Mouse (Mus musculus) embryonic facial prominence, embryonic 14.5 days (tissue): Measurements from ENCODE around the gene Gng10. TPM values are rescaled to one million over a fixed set of nuclear protein-coding genes. Genes with fewer than 3 reads are reported as not detected.

Experiments
- ATAC-seq: fragments of 200-750 bp; cut with Nextera tagmentation; 2 replicates; pipeline ENCODE4 v1.8.0; 2017; ENCODE audit warnings: low read depth, moderate number of reproducible peaks, moderate TSS enrichment
- DNase-seq: peaks from one replicate; pipeline ENCODE4 v3.0.0-alpha.2; 2015; ENCODE audit warnings: low spot score
- H3K27ac ChIP-seq: fragments of 300-500 bp; sonication (generic); replicated peaks from 2 replicates; pipeline ENCODE4 v1.5.1; 2014; ENCODE audit warnings: low read depth, mild to moderate bottlenecking, low read length, moderate library complexity
- H3K27me3 ChIP-seq: fragments of 300-500 bp; sonication (generic); replicated peaks from 2 replicates; pipeline ENCODE4 v1.6.1; 2014; ENCODE audit warnings: low read length; ENCODE audit not compliant: control insufficient read depth, insufficient read depth
- H3K36me3 ChIP-seq: fragments of 300-500 bp; sonication (generic); 2 replicates; pipeline ENCODE4 v1.6.1; 2014; ENCODE audit warnings: low read length, mixed read lengths; ENCODE audit not compliant: control insufficient read depth, insufficient read depth
- H3K4me1 ChIP-seq: fragments of 300-500 bp; sonication (generic); 2 replicates; pipeline ENCODE4 v1.6.1; 2014; ENCODE audit warnings: antibody characterized with exemption, low read length; ENCODE audit not compliant: control insufficient read depth, insufficient read depth
- H3K4me2 ChIP-seq: fragments of 300-500 bp; sonication (generic); 2 replicates; pipeline ENCODE4 v1.6.1; 2014; ENCODE audit warnings: low read depth, mild to moderate bottlenecking, low read length, moderate library complexity, mixed read lengths
- H3K4me3 ChIP-seq: fragments of 300-500 bp; sonication (generic); 2 replicates; pipeline ENCODE4 v1.5.1; 2014; ENCODE audit warnings: low read depth, mild to moderate bottlenecking, low read length
- H3K9ac ChIP-seq: fragments of 300-500 bp; sonication (generic); 2 replicates; pipeline ENCODE4 v1.6.1; 2014; ENCODE audit warnings: low read depth, mild to moderate bottlenecking, low read length, moderate library complexity, mixed read lengths
- H3K9me3 ChIP-seq: fragments of 300-500 bp; sonication (generic); 2 replicates; pipeline ENCODE4 v1.6.1; 2016; ENCODE audit warnings: low read length; ENCODE audit not compliant: control insufficient read depth
- WGBS: fragments of 180-500 bp; shearing (Covaris S2); extraction: QIAGEN DNeasy Blood & Tissue Kit; methylation state at CpG from one replicate; pipeline ENCODE4 v1.1.7; 2014; 5-methylcytosine and 5-hydroxymethylcytosine counted together
- polyA plus RNA-seq: library from polyadenylated mRNA; unstranded; fragments of >200 nt; fragmentation: Nextera tagmentation; extraction: Ambion mirVana; gene quantifications from 2 replicates; pipeline ENCODE4 v1.2.1, GENCODE M21; 2014

The Gng10 gene
- polyA plus RNA-seq, 1 experiment from 2014 or later = 137 TPM

DNA sequence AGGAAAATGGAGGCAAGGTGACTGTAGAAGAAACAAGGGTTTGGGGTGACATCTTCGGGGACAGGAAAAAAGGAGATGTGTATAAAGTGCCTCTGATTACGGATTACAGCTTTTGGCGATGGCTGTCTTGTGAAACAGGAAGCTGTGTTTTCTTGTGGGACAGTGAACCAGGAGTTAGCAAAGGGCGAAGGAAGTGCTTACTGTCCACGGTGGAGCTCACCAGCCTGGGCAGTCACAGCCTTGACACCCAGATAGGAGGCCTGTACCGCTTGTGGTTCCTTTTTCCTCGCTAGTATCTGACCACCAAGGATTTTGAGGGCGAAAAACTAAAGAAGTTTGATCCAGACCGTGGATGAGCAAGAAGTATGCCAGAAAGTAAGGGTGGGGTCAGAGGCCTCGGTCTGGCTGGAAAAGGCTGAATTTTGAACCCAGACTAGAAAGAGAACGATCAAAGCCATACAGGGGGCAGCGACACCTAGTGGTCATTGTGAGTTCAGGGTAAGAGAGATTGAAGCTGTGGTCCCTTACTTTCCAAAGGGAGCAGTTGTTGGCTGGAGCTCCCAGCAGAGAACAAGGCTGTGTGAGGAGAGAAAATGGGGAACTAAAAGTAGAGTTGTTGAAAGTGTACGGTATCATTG, 1.7 kb downstream of the Gng10 start:
- Histone ChIP-seq H3K36me3 (peaks cover 26% of the 10 kb centered on the region), H3K9me3 (0 out of 2 replicates have a peak, but pooled peaks cover 3% of the 10 kb centered on the region), H3K4me2 (peak overlapping the region; percentile 69), H3K4me3 (peak overlapping the region; percentile 87; the same call in 1 of the 2 replicates), H3K4me1 (peaks cover 5% of the 10 kb centered on the region; the same call in 1 of the 2 replicates), H3K9ac (no peak overlapping the region), H3K27me3 (no peaks in the 10 kb centered on the region), H3K27ac (no peak overlapping the region)
- DNase-seq = peak; percentile 84
- WGBS = 46% methylated on average over 13 of the region's 13 CpGs
- peak; percentile 45; the same call in 1 of the 2 replicates for ATAC-seq

DNA sequence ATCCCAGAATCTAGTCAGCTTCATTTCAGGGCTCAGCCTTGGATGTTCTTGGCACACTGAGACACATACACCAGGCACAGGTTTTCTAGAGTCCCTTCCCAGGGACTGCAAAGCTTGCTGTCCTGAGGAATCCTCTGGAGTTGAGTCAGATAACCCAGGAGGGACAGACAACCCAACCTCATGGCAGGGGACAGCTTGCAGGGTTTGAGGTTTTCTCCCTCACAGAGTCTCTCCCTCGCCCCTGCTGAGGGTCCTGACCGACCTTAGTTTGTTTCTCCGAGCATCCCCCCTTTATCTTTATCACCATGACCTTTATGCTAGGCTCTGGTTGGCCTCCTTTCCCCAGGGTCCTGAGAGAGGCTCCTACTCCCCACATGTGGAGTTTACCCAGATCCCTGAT, 2.6 kb downstream of the Gng10 start:
- Histone ChIP-seq H3K27ac (no peak overlapping the region), H3K9me3 (0 out of 2 replicates have a peak, but pooled peaks cover 3% of the 10 kb centered on the region), H3K36me3 (peaks cover 33% of the 10 kb centered on the region), H3K27me3 (no peaks in the 10 kb centered on the region), H3K4me3 (no peak overlapping the region), H3K4me2 (no peak overlapping the region), H3K4me1 (peaks cover 5% of the 10 kb centered on the region; the same call in 1 of the 2 replicates), H3K9ac (no peak overlapping the region)
- ATAC-seq (no peak), DNase-seq (no peak)
- 84% methylated on average over 3 of the region's 3 CpGs for WGBS

DNA sequence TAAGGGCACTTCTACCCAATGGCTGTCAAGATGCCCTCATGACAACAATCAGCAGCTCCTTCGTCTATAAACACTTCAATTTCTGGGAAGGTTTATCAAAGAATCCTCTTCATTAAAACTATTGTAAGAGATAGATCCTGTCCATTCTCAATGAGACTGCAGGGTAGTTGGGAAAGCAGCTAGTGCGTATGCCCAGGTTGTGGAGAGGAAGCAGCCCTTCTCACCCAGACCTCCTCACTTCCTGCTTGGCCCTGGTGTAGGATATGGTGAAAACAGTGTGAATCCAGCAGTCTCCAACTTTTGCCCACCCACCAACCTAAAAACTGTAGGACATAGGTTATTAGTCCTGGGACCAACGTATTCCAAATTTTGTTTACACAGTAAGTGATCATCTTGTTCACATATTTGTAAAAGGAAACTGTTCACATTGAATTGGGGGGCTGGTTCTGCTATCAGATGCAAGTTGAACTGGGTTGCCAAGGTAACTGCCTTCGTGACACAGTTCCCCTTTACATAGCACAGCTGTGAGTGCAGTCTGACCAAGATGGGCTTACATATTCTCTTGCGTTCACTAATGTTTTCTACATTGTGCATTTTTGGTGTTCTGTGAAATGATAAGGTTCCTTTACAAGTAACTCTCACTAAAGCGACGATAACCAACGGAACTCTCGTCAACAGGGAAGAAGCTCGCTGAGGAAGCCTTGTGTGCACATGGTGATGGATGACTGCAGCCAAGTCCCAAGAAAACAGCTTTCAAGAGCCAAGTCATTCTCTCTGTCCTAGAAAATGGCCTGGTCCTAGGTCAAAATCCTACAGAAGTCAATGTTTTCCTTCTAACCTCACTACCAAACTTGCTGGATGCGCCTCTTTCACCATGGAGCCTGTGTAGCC, 5.8 kb downstream of the Gng10 start:
- ATAC-seq (no peak), DNase-seq (no peak)
- Histone ChIP-seq H3K4me3 (no peak overlapping the region), H3K9ac (no peak overlapping the region), H3K27me3 (no peaks in the 10 kb centered on the region), H3K9me3 (no peaks in the 10 kb centered on the region), H3K4me1 (peaks cover 3% of the 10 kb centered on the region; the same call in 1 of the 2 replicates), H3K4me2 (no peak overlapping the region), H3K27ac (no peak overlapping the region), H3K36me3 (peaks cover 40% of the 10 kb centered on the region)
- WGBS = 87% methylated on average over 11 of the region's 11 CpGs

DNA sequence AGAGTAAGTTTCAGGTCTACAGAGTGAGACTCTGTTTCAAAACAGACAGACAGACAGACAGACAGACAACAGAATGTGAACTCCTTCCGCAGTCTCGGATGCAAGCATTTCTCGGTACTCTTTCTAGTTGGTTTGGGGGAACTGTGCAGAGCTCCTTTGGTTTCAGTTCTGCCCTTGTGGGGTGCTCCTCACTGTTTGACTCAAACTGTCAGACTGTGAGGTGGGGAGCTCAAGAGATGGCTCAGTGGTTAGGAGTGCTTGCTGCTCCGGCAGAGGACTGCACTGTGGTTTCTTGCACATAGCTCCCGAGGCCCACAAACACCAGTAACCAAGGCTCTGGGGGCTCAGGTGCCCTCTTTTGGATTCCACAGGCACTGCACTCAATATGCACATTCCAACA, 8.2 kb downstream of the Gng10 start:
- DNase-seq = no peak
- Histone ChIP-seq H3K4me1 (no peaks in the 10 kb centered on the region), H3K36me3 (peaks cover 40% of the 10 kb centered on the region), H3K4me3 (no peak overlapping the region), H3K4me2 (no peak overlapping the region), H3K9me3 (no peaks in the 10 kb centered on the region), H3K27ac (no peak overlapping the region), H3K27me3 (no peaks in the 10 kb centered on the region), H3K9ac (no peak overlapping the region)
- WGBS = 94% methylated on average over 5 of the region's 5 CpGs
- no peak for ATAC-seq

DNA sequence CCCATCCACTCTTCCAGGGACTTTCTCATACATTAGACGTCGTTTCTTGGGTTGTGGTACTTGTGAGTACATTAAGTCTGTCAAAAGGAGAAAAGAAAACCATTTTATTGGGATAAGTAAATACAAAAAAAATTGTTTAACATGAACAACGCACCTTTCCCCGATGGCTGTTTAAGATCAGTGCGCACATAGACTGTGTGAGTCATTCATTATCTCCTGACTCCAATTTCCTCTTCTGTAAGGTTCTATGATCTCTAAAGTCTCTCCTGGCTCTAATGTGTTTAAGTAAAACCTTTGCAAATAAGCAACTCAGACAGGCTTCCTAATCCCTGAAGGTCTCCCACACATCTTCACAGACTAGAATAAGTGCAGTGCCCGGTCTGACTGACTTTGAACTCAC, 9.0 kb downstream of the Gng10 start:
- Histone ChIP-seq H3K4me2 (no peak overlapping the region), H3K9ac (no peak overlapping the region)
- 84% methylated on average over 6 of the region's 6 CpGs for WGBS

DNA sequence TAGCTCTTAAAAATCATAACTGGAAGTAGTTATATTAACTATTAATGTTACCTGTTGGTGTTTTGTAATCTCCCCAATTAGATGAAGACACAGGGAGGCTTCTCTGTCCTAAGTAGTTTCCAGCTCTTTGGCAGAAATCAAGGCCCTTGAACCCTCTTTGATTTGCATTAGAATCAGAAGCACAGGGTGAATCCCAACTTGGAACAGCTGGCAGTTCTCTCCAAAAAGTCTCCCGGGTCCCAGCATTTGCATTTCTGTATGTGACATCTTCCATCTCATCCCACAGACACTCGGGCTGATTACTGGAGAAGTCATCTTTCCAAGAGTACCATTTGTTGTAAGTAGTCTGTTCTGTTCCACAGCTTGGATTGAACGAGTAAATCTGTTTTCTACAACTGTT, 12.3 kb downstream of the Gng10 start:
- 45% methylated on average over 3 of the region's 3 CpGs for WGBS
- no peak for DNase-seq

More for the DNA sequence above, 9.0 kb downstream of the Gng10 start:
- no peaks in the 10 kb centered on the region for H3K4me1 ChIP-seq
- DNase-seq (no peak), ATAC-seq (no peak)
- no peaks in the 10 kb centered on the region for H3K9me3 ChIP-seq
- no peak overlapping the region for H3K4me3 ChIP-seq
- H3K27me3 ChIP-seq = no peaks in the 10 kb centered on the region
- H3K36me3 ChIP-seq = peaks cover 36% of the 10 kb centered on the region
- no peak overlapping the region for H3K27ac ChIP-seq

DNA sequence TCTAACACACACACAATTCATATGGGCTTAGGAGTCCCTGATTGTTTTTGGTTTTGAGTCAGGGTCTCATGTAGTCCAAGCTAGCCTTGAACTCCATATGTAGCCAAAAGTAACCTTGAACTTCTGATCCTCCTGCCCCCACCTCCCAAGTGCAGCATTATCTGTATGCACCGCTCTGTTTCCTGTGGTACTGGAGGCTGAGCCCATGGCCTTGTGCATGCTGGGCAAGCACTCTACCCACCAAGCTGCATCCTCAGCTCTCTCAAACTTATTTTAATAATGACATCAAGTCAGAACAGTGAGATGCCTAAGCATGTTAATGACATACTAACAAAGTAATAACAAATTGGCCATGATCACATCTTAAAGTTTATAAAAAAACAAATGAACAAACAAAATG, 16.2 kb downstream of the Gng10 start:
- H3K27ac ChIP-seq = no peak overlapping the region
- no peak overlapping the region for H3K4me2 ChIP-seq
- H3K4me1 ChIP-seq = no peaks in the 10 kb centered on the region
- H3K4me3 ChIP-seq = no peak overlapping the region
- no peak for ATAC-seq
- no peak overlapping the region for H3K9ac ChIP-seq
- no peaks in the 10 kb centered on the region for H3K36me3 ChIP-seq
- H3K9me3 ChIP-seq = no peaks in the 10 kb centered on the region
- no peaks in the 10 kb centered on the region for H3K27me3 ChIP-seq
- 97% methylated on average over 1 of the region's 1 CpGs for WGBS
- DNase-seq = no peak

More for the DNA sequence above, 12.3 kb downstream of the Gng10 start:
- H3K4me1 ChIP-seq = no peaks in the 10 kb centered on the region
- no peak overlapping the region for H3K4me3 ChIP-seq
- ATAC-seq = no peak
- H3K4me2 ChIP-seq = no peak overlapping the region
- no peak overlapping the region for H3K27ac ChIP-seq
- H3K36me3 ChIP-seq = peaks cover 7% of the 10 kb centered on the region; the same call in 1 of the 2 replicates
- H3K27me3 ChIP-seq = no peaks in the 10 kb centered on the region
- no peaks in the 10 kb centered on the region for H3K9me3 ChIP-seq
- no peak overlapping the region for H3K9ac ChIP-seq

DNA sequence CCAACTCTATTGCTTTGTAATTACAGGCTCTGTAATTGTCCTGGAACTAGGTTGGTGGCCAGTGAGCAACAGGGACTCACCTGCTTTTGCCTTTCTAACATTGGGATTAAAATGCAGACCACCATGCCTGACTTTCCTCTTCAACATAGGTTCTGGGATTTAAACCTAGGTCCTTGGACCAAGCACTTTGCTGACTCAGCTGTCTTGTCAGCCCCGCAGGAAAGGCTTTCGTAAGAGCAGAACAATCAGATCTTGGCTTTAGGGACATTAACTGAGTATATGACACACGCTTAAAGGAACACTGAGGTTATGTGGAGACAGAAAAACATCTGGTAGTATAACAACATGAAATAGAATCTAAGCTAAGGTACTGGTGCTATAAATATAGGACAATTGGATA, 23.0 kb downstream of the Gng10 start:
- Histone ChIP-seq H3K27me3 (no peaks in the 10 kb centered on the region), H3K9ac (no peak overlapping the region), H3K4me2 (no peak overlapping the region), H3K4me1 (no peaks in the 10 kb centered on the region), H3K9me3 (no peaks in the 10 kb centered on the region), H3K27ac (no peak overlapping the region), H3K36me3 (no peaks in the 10 kb centered on the region), H3K4me3 (no peak overlapping the region)
- no peak for DNase-seq
- no peak for ATAC-seq
- 82% methylated on average over 3 of the region's 3 CpGs for WGBS
